Mouse (Mus musculus): ENCODE data around the gene Fam234b.
A peak's percentile ranks its signal among the peaks of the same experiment; 100 is the strongest.

Gene Fam234b

DNA sequence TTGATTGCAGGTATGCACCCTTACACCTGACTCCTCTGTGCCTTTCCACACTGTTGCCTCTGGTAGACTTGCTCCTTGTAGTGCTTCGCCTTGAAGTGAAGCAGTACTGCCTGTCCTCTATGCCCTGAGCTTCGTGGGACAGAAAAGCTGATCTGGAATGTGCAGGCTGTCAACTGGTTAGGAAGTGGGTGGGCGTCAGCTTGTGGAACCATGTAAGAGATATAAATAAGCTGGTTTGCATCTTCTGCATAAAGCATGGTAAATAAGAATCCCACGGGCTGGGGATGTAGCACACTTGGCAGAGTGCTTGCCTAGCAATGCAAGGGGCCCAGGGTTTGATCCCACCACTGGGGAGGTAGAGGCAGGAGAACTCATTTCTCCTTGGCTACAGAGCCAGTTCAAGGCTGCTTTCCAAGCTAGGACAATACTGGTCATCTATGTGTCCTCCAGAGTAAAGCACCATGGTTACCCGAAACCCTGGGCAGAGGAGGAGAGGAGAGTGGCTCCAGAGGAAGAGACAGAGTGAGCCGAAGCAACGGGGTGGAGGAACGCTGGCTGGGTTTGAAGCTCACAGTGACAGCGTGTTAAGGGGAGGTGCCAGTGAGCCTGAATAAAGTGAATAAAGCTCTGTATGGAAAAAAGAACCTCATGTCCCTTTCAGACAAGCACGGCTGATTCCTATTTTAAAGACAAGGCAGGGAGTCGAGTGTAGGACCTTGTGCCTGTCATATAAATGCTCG lies 34.8 kb downstream of the Fam234b start:
- DNase-seq: no peak

DNA sequence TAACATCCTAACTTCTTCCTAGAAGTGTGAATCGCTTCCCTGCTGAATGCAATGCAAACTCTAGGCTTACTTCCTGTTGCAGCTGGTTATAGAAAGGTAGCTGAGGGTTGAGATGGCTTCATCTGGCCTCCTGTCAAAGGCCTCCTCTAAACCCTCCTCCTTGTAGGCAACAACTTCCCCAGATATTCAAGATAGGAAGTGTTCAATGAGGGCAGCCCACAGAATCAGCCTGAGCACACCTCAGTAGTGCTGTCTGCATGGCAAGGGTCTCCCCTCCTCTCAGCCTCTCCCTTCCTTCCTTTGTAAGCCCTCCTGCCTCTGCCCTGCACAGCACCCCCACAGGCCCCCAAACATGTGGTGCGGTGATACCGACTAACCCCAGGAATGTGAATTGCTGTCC lies 38.0 kb downstream of the Fam234b start:
- no peak for DNase-seq

DNA sequence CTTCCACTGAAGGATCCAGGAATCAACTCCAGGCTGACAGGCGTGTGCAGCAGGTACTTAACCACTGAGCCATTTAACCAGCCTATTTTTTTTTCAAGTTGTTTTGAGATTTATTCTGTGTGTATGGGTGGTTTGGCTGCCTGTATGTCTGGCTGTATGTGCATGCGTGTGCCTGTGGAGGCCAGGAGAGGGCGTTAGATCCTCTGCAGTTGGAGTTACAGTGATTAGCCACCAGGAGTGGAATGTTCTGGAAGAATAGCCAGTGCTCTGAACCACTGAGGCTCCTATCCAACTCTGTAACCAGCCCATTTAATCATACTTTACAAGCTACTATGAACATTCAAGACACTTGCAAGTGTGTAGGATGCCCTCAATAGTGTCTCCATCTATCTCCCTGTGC lies 38.8 kb downstream of the Fam234b start:
- no peak for DNase-seq

DNA sequence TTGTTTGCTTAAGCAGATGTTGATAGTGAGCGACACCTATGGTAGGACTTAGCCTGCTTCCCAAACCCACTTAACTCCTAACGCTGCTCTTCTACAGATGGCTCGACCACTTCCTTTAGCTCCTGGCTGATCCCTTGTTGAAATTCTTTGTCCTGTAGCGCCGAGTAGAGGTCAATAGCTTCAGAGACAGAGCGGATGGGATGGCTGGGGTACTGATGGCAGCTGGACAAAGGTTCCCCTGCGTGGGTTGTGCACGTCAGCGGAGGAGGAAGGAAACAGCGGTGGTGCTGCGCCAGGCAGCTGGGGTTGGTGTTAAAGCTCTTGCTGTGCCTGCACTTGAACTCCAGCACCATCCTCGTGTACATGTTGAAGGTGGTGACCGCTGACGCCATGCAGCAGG lies 39.5 kb downstream of the Fam234b start:
- peak; percentile 95 for DNase-seq

DNA sequence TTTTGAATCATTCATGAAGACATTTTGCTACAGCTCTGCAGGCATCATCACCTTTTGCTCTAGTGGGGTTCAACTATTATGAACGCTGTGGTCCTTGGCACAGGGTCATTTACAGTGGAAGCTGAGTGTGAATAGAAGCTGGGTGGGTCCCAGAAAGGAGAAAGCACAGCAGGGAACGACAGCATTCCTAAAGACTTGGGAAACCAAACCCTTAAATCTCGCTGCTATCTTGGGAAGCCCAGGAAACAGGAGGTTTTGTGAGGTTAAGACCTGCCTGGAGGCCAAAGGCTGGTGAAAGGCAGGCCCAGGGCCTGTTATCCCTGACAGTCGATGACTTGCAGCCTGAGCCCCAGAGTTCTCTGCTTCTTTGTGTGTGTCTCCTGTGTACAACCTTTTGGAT lies 40.4 kb downstream of the Fam234b start:
- DNase-seq: no peak

DNA sequence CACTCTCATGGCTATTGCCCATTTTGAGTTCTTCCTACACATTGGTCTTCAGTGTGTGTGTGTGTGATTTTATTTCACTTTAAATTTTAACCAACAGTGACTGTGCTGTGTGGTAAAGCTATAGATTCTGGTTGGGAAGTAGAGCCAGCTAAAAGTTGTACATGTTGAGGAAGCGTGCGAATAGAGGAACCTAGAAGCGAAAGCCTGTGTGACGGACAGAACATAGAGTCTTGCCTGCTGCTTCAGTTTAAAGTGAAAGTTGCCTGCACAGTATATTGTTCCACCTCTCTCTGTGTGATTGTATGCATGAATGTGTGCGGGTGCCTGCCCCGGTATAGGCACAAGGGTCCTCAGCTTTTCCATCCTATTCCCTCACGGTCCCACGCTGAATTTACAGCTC lies 42.6 kb downstream of the Fam234b start:
- DNase-seq: no peak

DNA sequence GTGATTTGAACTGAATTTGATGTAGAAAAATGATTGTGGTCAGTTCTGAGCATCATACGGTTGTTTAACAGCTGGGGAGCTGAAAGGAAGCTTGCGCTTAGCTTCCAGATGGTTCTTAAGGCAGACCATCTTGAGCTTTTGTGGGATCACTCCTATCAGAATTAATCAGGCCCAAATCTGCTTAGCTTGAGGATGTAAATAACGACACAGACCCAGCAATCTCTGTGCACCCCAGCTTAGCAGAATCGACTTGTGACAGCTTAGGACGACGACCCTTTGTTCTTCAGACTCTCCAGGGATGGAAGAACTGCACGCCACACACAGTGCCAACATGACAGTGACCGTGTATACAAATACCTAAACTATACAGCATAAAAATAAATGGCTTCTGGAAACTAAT lies 47.8 kb downstream of the Fam234b start:
- DNase-seq: no peak

DNA sequence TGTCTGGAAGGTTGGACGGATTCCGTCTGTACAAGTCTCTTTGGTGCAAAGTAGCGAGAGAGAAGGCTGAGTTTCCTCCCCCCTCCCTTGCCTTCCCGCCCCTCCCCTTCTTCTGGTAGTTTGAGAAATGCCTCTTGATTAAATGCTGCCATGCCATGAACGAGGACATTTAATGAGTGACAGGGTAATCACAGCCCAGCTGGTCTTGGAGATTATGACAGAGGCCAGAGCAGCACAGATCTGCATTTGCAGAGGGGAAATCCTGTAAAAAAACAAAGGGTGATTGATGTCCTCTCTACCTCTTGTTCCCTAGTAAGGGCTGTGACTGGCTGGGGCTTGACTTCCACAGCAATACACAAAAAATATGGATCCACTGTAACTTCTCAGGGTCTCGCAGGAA lies 50.1 kb downstream of the Fam234b start:
- no peak for DNase-seq

DNA sequence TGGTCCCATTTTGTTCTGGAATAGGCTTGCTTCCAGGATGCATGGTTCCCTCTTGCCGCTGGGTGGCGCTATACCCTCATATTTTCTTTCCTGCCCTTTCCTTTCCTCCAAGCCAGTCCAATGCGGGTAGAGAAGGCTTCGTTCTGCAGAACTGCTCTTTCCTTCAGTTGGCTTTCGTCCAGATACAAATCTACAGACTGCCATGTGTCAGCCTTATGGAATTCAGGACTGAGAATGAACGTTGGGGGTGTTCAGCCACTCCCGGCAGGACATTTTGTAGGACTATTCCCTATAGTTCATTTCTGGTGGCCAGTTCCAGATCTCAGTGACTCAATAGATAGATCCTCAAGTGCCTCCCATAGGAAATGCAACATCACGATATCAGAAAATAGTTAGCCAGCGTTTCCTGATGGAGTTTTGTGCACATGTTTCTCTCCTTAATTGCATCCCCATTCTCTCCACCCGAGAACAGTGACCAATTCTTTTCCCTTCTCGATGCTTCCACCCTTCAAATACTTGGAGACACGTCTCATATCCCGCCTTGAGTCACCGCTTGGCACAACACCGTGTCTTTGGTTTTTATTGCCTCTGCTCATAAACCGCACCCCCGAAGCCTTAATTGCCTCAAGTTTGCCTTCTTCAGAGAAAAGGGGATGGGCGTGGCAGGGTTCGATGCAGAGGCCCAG lies 52.2 kb downstream of the Fam234b start:
- DNase-seq: peak; percentile 98

DNA sequence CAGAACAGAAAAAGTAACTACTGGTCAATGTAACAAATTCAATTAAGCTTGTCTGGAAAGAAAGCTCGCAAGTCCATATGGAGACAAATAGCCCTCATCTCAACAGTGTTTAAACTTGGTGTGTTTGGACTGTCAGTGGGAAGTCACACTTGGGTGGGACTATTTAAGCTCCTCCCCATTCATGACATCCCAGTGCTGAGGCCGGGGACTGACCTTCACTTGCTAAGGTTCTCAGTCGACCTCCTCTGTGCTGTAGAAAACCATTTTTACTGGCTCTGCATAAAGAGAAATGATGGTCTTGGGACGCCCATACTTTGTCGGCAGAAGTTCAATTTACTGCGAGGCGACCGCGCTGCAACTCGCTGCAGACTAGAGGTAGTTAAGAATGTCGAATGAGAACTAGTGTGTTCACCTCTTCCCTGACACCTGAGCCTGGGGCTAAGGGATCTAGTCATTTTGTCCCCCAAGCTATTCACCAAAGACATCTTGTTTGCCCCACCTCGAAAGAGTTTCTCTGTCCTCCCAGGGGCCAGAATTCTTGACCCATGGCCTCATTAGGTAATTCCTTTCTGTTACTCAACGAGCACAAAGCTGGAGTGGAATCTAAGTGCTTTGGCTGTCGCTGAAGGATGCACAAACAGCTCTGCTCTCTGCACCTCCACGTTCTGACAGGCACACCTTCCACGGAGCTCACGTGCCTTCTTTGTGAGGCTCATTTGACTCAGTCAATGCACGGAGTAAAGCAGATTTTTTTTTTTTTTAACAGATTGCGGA lies 53.3 kb downstream of the Fam234b start:
- peak; percentile 91 for DNase-seq

DNA sequence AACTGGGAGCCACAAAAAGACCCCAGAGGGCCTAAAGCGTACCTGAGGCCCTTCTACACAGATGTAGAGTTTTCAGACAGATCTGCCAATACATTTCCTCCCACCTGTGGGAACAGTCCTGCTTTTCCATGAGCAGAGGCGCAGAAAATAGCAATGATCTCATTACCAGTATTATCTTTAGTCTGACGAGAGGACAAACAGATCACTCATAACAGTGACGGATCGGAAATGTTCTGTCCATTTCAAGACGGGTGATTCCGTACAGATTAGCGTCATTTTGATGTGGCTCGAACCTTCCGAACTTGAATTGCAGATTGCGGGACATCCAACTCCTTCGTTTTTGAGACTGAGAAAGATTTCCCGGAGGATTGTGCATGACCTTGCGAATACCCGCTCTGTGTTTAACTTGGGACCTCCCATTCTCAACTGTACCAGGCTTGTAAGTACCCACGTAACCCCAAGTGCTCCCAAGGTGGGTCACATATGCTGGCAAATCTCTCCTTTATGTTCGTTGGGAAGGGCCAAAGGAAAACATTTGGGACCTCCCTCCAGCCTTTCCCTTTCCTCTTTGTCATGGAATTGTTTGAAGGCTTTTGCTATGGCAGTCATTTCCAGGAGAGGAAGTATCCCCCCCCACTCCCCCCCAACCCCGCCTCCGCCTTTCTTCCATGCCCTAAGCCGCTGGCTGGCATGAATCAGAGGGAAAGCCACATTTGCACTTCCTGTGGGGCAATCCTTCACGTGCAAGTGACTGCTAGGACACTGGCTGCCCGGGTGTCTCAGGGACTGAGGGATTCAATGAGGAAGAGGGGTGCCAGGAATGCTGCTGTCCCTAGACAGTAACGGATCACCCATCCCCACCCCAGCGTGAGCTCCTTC lies 54.3 kb downstream of the Fam234b start:
- peak; percentile 85 for DNase-seq

DNA sequence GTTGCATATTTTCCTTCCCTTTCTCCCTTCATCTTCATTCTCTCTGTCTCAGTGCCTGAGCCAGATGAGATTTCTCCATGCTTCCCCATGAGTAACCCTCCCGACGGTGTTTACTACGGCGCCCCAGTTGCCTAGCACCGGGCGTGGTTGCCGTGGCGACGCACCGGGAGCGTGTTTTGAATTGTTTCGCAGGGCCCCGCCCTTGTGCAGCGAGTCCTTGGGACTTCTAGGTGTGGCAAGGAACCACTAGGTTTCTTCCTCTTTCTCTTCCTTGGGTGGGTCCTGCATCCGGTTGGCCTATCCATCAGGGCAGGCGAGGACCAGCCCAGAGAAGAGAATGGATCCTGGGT lies 54.9 kb downstream of the Fam234b start:
- peak; percentile 99 for DNase-seq

DNA sequence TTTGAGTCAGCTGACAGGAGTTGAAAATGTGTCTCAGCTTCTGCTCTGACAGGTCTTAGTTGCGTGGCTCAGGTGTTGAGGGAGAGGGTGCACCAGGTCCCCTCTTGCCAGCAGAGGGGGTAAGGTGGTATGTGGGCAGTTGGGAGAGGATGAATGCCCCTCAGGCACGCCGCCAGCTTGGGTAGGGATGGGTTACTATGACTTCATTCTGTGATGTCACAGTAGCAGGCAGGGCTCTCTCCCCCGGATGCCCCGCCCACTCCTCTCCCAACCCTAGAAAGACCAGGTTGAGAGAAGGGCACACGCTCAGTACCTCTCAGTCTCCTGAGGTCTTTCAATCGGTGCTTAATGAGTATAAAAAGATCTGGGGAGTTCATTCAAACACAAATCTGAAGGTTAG lies 56.4 kb downstream of the Fam234b start, which contains the start of gene Gsg1:
Gene Gsg1, minus strand, starts transcription at position 199 of the 400 bp plus-strand sequence.
- no peak for DNase-seq

DNA sequence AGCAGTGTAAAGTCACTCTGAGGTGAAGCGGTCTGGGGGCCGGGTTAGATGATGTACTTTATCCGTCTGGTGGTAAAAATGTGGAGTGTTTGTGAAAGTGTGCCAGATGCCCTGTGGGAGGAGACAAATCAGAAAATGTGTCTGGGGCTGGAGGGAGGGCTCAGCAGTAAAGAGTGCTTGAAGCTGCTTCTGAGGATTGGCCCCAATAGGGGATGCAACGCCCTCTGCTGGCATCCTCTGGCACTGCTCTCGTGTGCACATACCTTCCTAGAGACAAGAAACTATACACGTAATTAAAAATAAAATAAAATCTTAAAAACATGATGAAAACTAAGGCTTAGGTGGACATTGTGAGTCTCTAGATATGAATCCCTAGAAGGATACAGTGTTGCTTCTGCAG lies 62.7 kb downstream of the Fam234b start:
- DNase-seq: no peak

DNA sequence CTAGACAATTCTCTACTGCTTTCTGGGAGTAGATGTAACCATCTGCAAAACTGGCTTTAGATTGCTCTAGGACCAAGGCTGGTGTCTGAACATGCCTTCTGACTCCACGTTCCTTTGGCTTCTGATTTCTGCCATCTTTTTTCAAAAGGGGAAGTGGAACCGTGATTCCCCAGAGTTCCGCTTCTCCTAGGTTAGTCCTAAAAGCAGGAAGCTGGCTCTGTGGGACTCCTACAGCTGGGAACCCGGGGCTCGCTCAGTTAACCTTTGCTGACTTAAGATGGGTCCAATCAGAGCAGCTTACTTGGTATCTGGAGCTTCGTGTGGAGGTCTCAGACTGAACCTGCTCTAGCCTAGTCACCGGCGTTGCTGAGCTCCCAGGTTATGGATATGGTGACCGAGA lies 63.3 kb downstream of the Fam234b start:
- DNase-seq: no peak

DNA sequence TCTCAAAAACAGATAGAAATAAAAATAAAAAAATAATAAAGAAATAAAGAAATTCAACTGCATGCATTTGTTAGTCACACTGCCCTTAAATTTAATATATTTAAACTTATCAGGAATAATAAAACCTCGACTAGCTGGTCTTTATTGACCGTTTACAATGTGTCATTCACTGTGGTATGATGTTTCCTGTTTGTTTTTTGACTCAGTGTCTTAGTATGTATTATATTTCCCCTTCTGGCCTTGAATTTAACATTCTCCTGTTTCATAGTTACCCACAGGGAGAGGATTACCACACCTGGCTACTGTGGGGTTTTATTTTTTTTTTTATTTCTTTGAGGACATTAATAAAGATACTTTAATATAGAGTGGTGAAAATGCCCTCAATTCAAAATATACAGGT lies 64.8 kb downstream of the Fam234b start:
- DNase-seq: no peak

DNA sequence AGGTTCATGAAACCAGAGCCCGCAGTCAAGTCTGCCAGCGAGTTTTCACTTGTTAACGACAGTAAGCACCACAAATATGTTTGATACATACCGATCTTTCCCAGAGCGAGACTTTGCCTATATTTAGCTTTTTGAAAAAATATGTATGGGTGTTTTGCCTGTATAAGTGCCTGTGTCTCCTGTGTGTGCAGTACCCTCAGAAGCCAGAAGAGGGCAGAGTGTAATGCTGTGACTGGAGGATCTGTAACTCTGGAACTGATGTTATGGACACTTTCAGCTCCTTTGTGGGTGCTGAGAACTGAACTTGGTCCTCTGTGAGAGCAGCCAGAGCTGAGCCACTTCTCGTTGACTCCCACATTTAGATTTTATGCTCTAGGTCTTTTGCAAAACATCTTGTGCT lies 66.4 kb downstream of the Fam234b start:
- peak; percentile 34 for DNase-seq

DNA sequence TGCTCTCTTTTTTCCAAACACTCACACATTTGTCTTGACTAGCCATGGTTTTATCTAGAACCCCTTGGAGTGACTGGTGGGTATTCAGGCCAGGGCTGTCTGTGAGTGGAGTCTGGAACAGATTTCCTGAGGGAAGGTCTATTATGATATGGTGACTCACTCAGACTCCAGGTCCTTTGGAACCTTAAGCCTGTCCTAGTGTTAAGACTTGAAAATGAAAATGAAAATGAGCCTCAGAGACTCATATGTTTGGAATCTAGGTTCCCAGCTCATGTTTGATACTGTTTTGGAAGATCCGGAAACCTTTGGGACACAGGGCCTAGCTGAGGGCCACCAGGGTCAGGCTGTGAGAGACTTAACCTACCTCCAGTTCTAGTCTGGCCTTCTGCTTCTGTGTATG lies 68.3 kb downstream of the Fam234b start:
- no peak for DNase-seq

DNA sequence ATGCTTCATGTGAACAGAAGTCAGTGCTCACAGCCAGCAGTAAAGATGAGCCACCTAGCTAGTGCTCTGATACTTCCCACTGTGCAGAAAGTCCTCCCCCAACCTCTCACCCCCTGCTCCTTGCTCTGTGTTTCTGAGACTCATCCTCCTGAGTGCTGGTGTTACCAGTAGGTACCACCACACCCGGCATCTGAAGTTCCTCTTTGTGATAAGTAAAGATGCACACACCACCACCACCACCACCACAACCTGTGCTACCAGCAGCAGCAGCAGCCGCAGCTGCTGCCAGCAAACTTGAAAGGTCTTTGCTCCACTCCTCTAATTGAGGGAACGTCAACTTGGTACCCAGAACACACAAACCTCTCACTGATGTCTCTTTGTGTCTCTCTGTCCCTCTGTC lies 69.4 kb downstream of the Fam234b start:
- peak; percentile 29 for DNase-seq

DNA sequence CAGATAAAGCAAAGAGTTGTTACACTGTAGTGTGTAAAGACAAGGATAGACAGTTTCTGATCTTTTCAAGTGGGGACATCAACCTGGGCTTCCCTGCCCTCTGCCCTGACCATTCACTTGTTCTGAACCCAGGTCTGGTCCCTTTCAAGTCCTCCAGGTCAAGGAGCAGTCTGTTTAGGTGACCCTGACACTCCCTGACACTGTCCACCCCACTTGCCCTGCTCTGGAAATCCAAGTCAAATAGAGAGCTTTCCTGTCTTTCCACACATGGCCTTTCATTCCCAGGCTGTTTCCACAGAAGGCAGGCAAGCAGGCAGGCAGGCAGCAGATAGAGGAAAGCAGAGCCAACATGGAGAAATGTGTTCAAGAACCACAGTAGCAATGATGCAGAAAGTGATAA lies 70.6 kb downstream of the Fam234b start:
- DNase-seq: peak; percentile 91

DNA sequence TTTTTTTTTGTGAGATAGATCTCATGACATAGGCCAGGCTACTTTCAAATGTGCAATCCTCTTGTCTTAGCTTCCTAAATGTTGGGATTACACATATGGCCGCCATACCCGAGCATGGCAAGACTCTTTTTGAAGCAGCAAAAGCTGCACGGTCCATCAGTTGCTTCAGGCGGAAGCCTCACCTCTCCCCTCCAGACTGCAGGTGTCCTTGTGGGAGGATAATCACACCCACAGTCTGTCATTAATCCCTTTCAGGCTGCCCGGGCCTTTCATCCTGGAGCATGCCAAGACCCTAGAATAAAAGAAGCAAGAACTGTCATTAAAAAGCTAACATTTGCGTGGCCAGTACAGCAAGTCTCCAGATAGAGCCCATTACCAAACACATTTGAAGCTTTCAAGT lies 71.8 kb downstream of the Fam234b start:
- peak; percentile 80 for DNase-seq

DNA sequence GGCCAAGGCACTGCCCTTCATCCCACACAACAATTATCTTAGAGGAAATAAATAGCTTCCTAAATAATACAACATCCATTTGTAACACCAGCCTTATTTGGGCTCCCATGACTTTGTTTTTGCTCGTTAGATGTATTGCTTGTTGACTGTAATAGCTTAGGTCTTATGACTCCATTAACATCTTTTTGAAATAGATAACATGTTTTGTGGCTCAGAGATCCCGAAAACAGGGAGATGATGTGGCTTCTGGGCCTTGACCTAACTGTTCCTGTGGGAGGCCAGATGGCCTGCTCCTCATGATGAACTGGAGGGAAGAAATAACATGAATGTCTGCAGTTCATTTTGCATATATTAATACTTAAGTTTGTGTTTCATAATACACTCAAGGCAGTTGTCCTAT lies 74.0 kb downstream of the Fam234b start:
- DNase-seq: peak; percentile 15

DNA sequence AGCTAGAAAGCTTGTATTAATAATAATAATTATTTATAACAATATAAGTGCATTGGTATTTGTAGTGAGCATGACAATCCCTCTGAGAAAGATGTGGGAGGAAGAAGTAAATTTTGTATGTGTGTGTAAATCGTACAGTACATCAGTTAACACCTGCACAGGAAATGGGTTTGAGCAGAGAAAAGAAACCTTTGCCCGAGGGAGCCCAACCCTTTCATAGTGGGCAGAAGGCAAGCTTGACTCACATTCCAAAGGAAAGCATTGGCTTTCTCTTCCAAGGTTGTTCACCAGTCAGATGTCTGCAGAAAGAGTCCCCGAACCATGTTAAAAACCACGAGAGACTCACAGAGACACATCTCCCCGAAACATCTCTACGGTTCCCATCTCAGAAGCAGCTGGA lies 75.3 kb downstream of the Fam234b start:
- peak; percentile 36 for DNase-seq
